Mouse (Mus musculus) embryonic facial prominence, embryonic 11.5 days (tissue): ENCODE results near the gene Kars. TPM values are rescaled to one million over a fixed set of nuclear protein-coding genes. Genes with fewer than 3 reads are reported as not detected.

Experiments
- ATAC-seq: fragments of 200-750 bp; cut with Nextera tagmentation; replicated peaks from 2 replicates; pipeline ENCODE4 v1.8.0; 2017; ENCODE audit warnings: low read depth; ENCODE audit not compliant: insufficient number of reproducible peaks, low FRiP score, low TSS enrichment
- DNase-seq: peaks from one replicate; pipeline ENCODE4 v3.0.0-alpha.2; 2015; ENCODE audit warnings: low spot score
- H3K27ac ChIP-seq: fragments of 300-500 bp; sonication (generic); replicated peaks from 2 replicates; pipeline ENCODE4 v1.5.1; 2014; ENCODE audit warnings: mild to moderate bottlenecking, low read depth, low read length, control low read depth
- H3K27me3 ChIP-seq: fragments of 300-500 bp; sonication (generic); 2 replicates; pipeline ENCODE4 v1.6.1; 2014; ENCODE audit warnings: mild to moderate bottlenecking, low read length, moderate library complexity, mixed read lengths; ENCODE audit not compliant: control insufficient read depth, insufficient read depth
- H3K36me3 ChIP-seq: fragments of 300-500 bp; sonication (generic); replicated peaks from 2 replicates; pipeline ENCODE4 v1.6.1; 2014; ENCODE audit warnings: low read depth, mild to moderate bottlenecking, low read length, moderate library complexity, mixed read lengths; ENCODE audit not compliant: control insufficient read depth, insufficient read depth
- H3K4me1 ChIP-seq: fragments of 300-500 bp; sonication (generic); 2 replicates; pipeline ENCODE4 v1.6.1; 2014; ENCODE audit warnings: low read length, mixed read lengths; ENCODE audit not compliant: control insufficient read depth, insufficient read depth
- H3K4me2 ChIP-seq: fragments of 300-500 bp; sonication (generic); 2 replicates; pipeline ENCODE4 v1.6.1; 2014; ENCODE audit warnings: low read depth, mild to moderate bottlenecking, control low read depth, low read length, moderate library complexity
- H3K4me3 ChIP-seq: fragments of 300-500 bp; sonication (generic); 2 replicates; pipeline ENCODE4 v1.5.1; 2014; ENCODE audit warnings: low read depth, low read length, control low read depth
- H3K9ac ChIP-seq: fragments of 300-500 bp; sonication (generic); replicated peaks from 2 replicates; pipeline ENCODE4 v1.6.1; 2014; ENCODE audit warnings: mild to moderate bottlenecking, control low read depth, low read length
- H3K9me3 ChIP-seq: fragments of 300-500 bp; sonication (generic); replicated peaks from 2 replicates; pipeline ENCODE4 v1.6.1; 2016; ENCODE audit warnings: mild to moderate bottlenecking, low read length, inconsistent platforms, mixed read lengths; ENCODE audit not compliant: control insufficient read depth
- WGBS: fragments of 180-500 bp; shearing (Covaris S2); extraction: QIAGEN DNeasy Blood & Tissue Kit; methylation state at CpG from one replicate; pipeline ENCODE4 v1.1.7; 2014; 5-methylcytosine and 5-hydroxymethylcytosine counted together
- polyA plus RNA-seq: library from polyadenylated mRNA; unstranded; fragments of >200 nt; fragmentation: Nextera tagmentation; extraction: Ambion mirVana; gene quantifications from 2 replicates; pipeline ENCODE4 v1.2.1, GENCODE M21; 2014

Gene Kars
- polyA plus RNA-seq, 1 experiment from 2014 or later = 309 TPM

- DNase-seq (peak; percentile 87), ATAC-seq (no peak)
- Histone ChIP-seq H3K4me3 (no peak overlapping the region), H3K9me3 (no peaks in the 10 kb centered on the region), H3K4me2 (no peak overlapping the region), H3K4me1 (no peaks in the 10 kb centered on the region), H3K36me3 (no peaks in the 10 kb centered on the region), H3K9ac (no peak overlapping the region), H3K27me3 (no peaks in the 10 kb centered on the region), H3K27ac (no peak overlapping the region)
- 8% methylated on average over 8 of the region's 8 CpGs for WGBS
Measured at GRCm38 (mm10) chr8:112034603-112035002, 23.5 kb upstream of the Kars start.

GRCm38 (mm10) chr8:112033071-112033470 is 21.9 kb upstream of the Kars start:
- no peak for DNase-seq
- no peak overlapping the region for H3K9ac ChIP-seq

GRCm38 (mm10) chr8:112030663-112031062 is 19.5 kb upstream of the Kars start:
- Histone ChIP-seq H3K4me1 (no peaks in the 10 kb centered on the region), H3K36me3 (no peaks in the 10 kb centered on the region), H3K4me2 (no peak overlapping the region), H3K27me3 (no peaks in the 10 kb centered on the region), H3K4me3 (no peak overlapping the region), H3K27ac (no peak overlapping the region), H3K9me3 (no peaks in the 10 kb centered on the region), H3K9ac (no peak overlapping the region)
- DNase-seq (no peak), ATAC-seq (no peak)
- 50% methylated on average over 6 of the region's 6 CpGs for whole genome bisulfite sequencing

More at GRCm38 (mm10) chr8:112033071-112033470, 21.9 kb upstream of the Kars start:
- H3K36me3 ChIP-seq = no peaks in the 10 kb centered on the region
- H3K27me3 ChIP-seq = no peaks in the 10 kb centered on the region
- no peak overlapping the region for H3K27ac ChIP-seq
- H3K4me3 ChIP-seq = no peak overlapping the region
- no peaks in the 10 kb centered on the region for H3K4me1 ChIP-seq
- H3K4me2 ChIP-seq = no peak overlapping the region
- ATAC-seq = no peak
- no peaks in the 10 kb centered on the region for H3K9me3 ChIP-seq
- 49% methylated on average over 7 of the region's 7 CpGs for WGBS

GRCm38 (mm10) chr8:112029455-112029854 is 18.3 kb upstream of the Kars start:
- ATAC-seq (no peak), DNase-seq (no peak)
- H3K4me2 ChIP-seq = no peak overlapping the region
- no peaks in the 10 kb centered on the region for H3K27me3 ChIP-seq
- H3K27ac ChIP-seq = no peak overlapping the region
- no peaks in the 10 kb centered on the region for H3K9me3 ChIP-seq
- H3K4me3 ChIP-seq = no peak overlapping the region
- WGBS = 85% methylated on average over 7 of the region's 7 CpGs
- H3K4me1 ChIP-seq = no peaks in the 10 kb centered on the region
- no peaks in the 10 kb centered on the region for H3K36me3 ChIP-seq
- no peak overlapping the region for H3K9ac ChIP-seq

- no peak within 1 kb of the TSS for H3K4me2 ChIP-seq
- H3K36me3 ChIP-seq = peaks cover 5% of the 10 kb centered on the region
- H3K9me3 ChIP-seq = no peaks in the 10 kb centered on the region
- WGBS = 94% methylated on average over 11 of the region's 11 CpGs
- ATAC-seq = no peak
- no peak within 1 kb of the TSS for H3K27ac ChIP-seq
- no peak within 1 kb of the TSS for H3K4me3 ChIP-seq
- H3K9ac ChIP-seq = no peak within 1 kb of the TSS
- no peaks in the 10 kb centered on the region for H3K27me3 ChIP-seq
- DNase-seq = no peak
- no peaks in the 10 kb centered on the region for H3K4me1 ChIP-seq
Measured at GRCm38 (mm10) chr8:112014936-112015335, 3.8 kb upstream of the Kars start, which contains the start of gene Gm6793. Gene Gm6793, minus strand, starts transcription at chr8:112015036.

GRCm38 (mm10) chr8:112011816-112012242 is 706 bp upstream of the Kars start:
- H3K4me3 ChIP-seq = peak overlapping the region; percentile 94
- H3K4me1 ChIP-seq = no peaks in the 10 kb centered on the region
- H3K9ac ChIP-seq = peak overlapping the region; percentile 86
- H3K36me3 ChIP-seq = no peaks in the 10 kb centered on the region; the same call in 1 of the 2 replicates
- H3K4me2 ChIP-seq = peak overlapping the region; percentile 89
- under 1% methylated on average over 40 of the region's 40 CpGs for WGBS
- H3K27ac ChIP-seq = peak overlapping the region; percentile 62
- ATAC-seq (no peak; the same call in 1 of the 2 replicates), DNase-seq (peak; percentile 44)
- H3K27me3 ChIP-seq = no peaks in the 10 kb centered on the region
- no peaks in the 10 kb centered on the region for H3K9me3 ChIP-seq

- WGBS = 92% methylated on average over 7 of the region's 7 CpGs
- DNase-seq (no peak), ATAC-seq (no peak)
- Histone ChIP-seq H3K27ac (no peak overlapping the region), H3K36me3 (peaks cover 3% of the 10 kb centered on the region), H3K4me2 (no peak overlapping the region), H3K4me3 (no peak overlapping the region), H3K9ac (no peak overlapping the region), H3K27me3 (no peaks in the 10 kb centered on the region), H3K4me1 (no peaks in the 10 kb centered on the region), H3K9me3 (no peaks in the 10 kb centered on the region)
Measured at GRCm38 (mm10) chr8:112009558-112009957, 1.6 kb downstream of the Kars start.

- no peak for DNase-seq
- H3K4me2 ChIP-seq = no peak overlapping the region
- no peaks in the 10 kb centered on the region for H3K27me3 ChIP-seq
- no peak for ATAC-seq
- peaks cover 8% of the 10 kb centered on the region for H3K36me3 ChIP-seq
- WGBS = 97% methylated on average over 2 of the region's 2 CpGs
- H3K9ac ChIP-seq = no peak overlapping the region
- H3K27ac ChIP-seq = no peak overlapping the region
- no peak overlapping the region for H3K4me3 ChIP-seq
- H3K9me3 ChIP-seq = no peaks in the 10 kb centered on the region
- no peaks in the 10 kb centered on the region for H3K4me1 ChIP-seq
Measured at GRCm38 (mm10) chr8:112007669-112008068, 3.5 kb downstream of the Kars start.
